Mouse (Mus musculus): ENCODE results near the gene Hipk1. TPM values are rescaled to one million over a fixed set of nuclear protein-coding genes. Genes with fewer than 3 reads are reported as not detected.

Hipk1 gene
- polyA plus RNA-seq, 1 experiment from 2014 or later = 18.3 TPM

DNA sequence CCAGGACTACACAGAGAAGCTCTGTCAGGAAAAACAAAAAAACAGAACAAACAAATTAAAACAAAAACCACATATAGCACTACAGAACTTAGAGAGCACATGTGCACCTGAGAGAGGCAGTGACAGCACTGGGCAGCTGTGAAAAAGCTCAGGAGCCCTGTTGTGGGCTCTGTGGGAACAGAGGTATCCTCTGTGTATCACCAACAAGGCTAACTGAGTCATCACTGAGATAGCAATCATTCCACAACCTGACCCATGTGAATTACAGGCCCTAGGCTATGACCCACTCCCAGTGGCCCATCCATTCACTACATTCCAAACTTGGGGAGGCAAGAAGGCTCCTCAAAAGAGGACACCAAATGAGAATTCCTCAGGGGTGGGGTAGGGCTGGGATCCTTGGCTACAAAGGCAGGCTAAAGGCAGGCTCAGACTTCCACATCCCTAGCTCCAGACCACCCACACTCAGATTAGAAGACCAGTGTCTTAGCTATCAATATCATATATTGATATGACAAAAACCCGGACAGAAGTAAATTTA lies 94.9 kb downstream of the Hipk1 start:
- no peaks in the 10 kb centered on the region for H3K36me3 ChIP-seq
- H3K4me2 ChIP-seq (replicated peaks) = no peak overlapping the region
- no peak overlapping the region for H3K27ac ChIP-seq (replicated peaks)
- no peak overlapping the region for H3K4me3 ChIP-seq
- no peaks in the 10 kb centered on the region for H3K4me1 ChIP-seq
- H3K9ac ChIP-seq (replicated peaks) = no peak overlapping the region
- H3K9me3 ChIP-seq = no peaks in the 10 kb centered on the region
- ATAC-seq (ENCODE audit: low FRiP score, low read depth) = no peak
- H3K27me3 ChIP-seq = no peaks in the 10 kb centered on the region
- 100% methylated on average over 1 of the region's 1 CpGs for WGBS

DNA sequence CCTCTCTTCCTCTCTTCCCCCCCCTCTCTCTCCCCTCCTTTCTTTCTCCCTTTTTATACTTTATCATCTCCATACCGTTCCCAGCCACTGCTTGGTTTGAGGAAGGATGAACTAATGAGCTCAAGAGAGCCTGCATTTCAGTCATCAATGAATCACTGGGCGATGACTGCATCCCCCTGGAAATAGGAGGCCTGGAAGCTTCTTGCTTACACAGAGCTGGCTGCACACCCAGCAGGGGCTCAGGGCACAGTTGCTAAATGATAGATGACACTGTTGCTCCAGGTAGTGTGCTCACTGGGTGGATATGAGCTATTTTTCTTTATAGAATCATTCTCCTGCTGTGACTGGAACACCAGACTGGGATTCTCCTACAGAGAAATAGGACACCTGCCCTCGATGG lies 95.8 kb downstream of the Hipk1 start:
- no peak overlapping the region for H3K4me3 ChIP-seq
- no peak for ATAC-seq (ENCODE audit: low FRiP score, low read depth)
- H3K9me3 ChIP-seq = no peaks in the 10 kb centered on the region
- no peaks in the 10 kb centered on the region for H3K4me1 ChIP-seq
- no peaks in the 10 kb centered on the region for H3K36me3 ChIP-seq
- no peaks in the 10 kb centered on the region for H3K27me3 ChIP-seq
- 60% methylated on average over 3 of the region's 3 CpGs for WGBS
- no peak overlapping the region for H3K9ac ChIP-seq (replicated peaks)
- no peak overlapping the region for H3K4me2 ChIP-seq (replicated peaks)
- no peak overlapping the region for H3K27ac ChIP-seq (replicated peaks)

GRCm38 (mm10) chr3:103690506-103690905 lies 100.9 kb downstream of the Hipk1 start:
- Histone ChIP-seq H3K36me3 (no peaks in the 10 kb centered on the region), H3K4me2 (replicated peaks) (no peak overlapping the region), H3K27ac (replicated peaks) (no peak overlapping the region), H3K4me3 (no peak overlapping the region), H3K27me3 (no peaks in the 10 kb centered on the region), H3K4me1 (no peaks in the 10 kb centered on the region), H3K9me3 (no peaks in the 10 kb centered on the region), H3K9ac (replicated peaks) (no peak overlapping the region)
- WGBS = 74% methylated on average over 3 of the region's 3 CpGs
- no peak for ATAC-seq (ENCODE audit: low FRiP score, low read depth)

Other genes starting within 250 kb of the Hipk1 start
- 7.7 and 9.5 TPM in 2 replicates for gene Syt6, start 216.3 kb downstream of the Hipk1 start, polyA plus RNA-seq (2016; fragmentation: Nextera tagmentation; extraction: Ambion mirVana)
- gene Atg4a-ps, start 145.5 kb downstream of the Hipk1 start, polyA plus RNA-seq (2016; fragmentation: Nextera tagmentation; extraction: Ambion mirVana) = 0.26 TPM in 1 of 2 replicates, not detected in the other
- gene Olfml3, start 53.6 kb downstream of the Hipk1 start, polyA plus RNA-seq (2016; fragmentation: Nextera tagmentation; extraction: Ambion mirVana) = 6.6 and 10.7 TPM in 2 replicates
- not detected in 2 replicates for gene Gm10964, start 52.2 kb downstream of the Hipk1 start, polyA plus RNA-seq (2016; fragmentation: Nextera tagmentation; extraction: Ambion mirVana)
- 25.6 and 32.4 TPM in 2 replicates for gene Dclre1b, start 17.9 kb upstream of the Hipk1 start, polyA plus RNA-seq (2016; fragmentation: Nextera tagmentation; extraction: Ambion mirVana)
- 21.8 and 26.1 TPM in 2 replicates for gene Ap4b1, start 18.0 kb upstream of the Hipk1 start, polyA plus RNA-seq (2016; fragmentation: Nextera tagmentation; extraction: Ambion mirVana)
- gene Gm43064, start 18.0 kb upstream of the Hipk1 start, polyA plus RNA-seq (2016; fragmentation: Nextera tagmentation; extraction: Ambion mirVana) = 0.17 TPM in 1 of 2 replicates, not detected in the other
- 0.38 and 0.42 TPM in 2 replicates for gene Bcl2l15, start 41.0 kb upstream of the Hipk1 start, polyA plus RNA-seq (2016; fragmentation: Nextera tagmentation; extraction: Ambion mirVana)
- gene Ptpn22, start 68.2 kb upstream of the Hipk1 start, polyA plus RNA-seq (2016; fragmentation: Nextera tagmentation; extraction: Ambion mirVana) = 0.19 and 0.21 TPM in 2 replicates
- 24.6 and 26.1 TPM in 2 replicates for gene Rsbn1, start 122.6 kb upstream of the Hipk1 start, polyA plus RNA-seq (2016; fragmentation: Nextera tagmentation; extraction: Ambion mirVana)
- 50.4 and 56.4 TPM in 2 replicates for gene Phtf1, start 176.5 kb upstream of the Hipk1 start, polyA plus RNA-seq (2016; fragmentation: Nextera tagmentation; extraction: Ambion mirVana)

Measured in midbrain, embryonic 12.5 days (tissue).